8 mouse cellular contexts compared by ENCODE assay signal in genomic region chr19:23134441-23135301, GRCm38 (mm10). TPM values are rescaled to one million over a fixed set of nuclear protein-coding genes. Genes with fewer than 3 reads are reported as not detected.
DNase-seq lines count a peak whose midpoint lies in the region; ATAC-seq and TF ChIP-seq lines count a peak whose summit lies in the region.

No protein-coding gene starts in this region.

- H3K27me3 ChIP-seq in G1E (ENCODE audit: insufficient read depth, low read length): no peaks in the 10 kb centered on the region; the same call in 1 of the 2 replicates
- H3K27me3 ChIP-seq in hindbrain, embryonic 10.5 days (ENCODE audit: insufficient read depth, poor library complexity, severe bottlenecking): peaks cover 86% of the 10 kb centered on the region

- H3K27ac ChIP-seq in hindbrain, embryonic 10.5 days: peak overlapping the region; percentile 79

- DNase-seq in G1E (ENCODE audit: low spot score): peak; percentile 72
- peak; percentile 89 for DNase-seq in cerebellum, adult 8-10 months
- peak; percentile 60 for DNase-seq in hindbrain, embryonic 10.5 days (ENCODE audit: low spot score)
- DNase-seq in layer of hippocampus, postnatal 14 days (ENCODE audit: low spot score in 2 of 2): peak; percentile 85 to 88
- peak; percentile 98 for DNase-seq in lung, postnatal 10 days
- DNase-seq in ovary, postnatal 10 days (ENCODE audit: low spot score): peak; percentile 68
- DNase-seq in thymus, postnatal 14 days: peak; percentile 22

- peaks cover 74% of the 10 kb centered on the region for H3K4me1 ChIP-seq in G1E (ENCODE audit: insufficient read depth, low read depth, low read length)
- H3K4me1 ChIP-seq in hindbrain, embryonic 10.5 days (replicated peaks): peaks cover 39% of the 10 kb centered on the region

- under 1% methylated on average over 47 of the region's 47 CpGs for WGBS in hindbrain, embryonic 10.5 days

- no peaks in the 10 kb centered on the region for H3K9me3 ChIP-seq in G1E (replicated peaks)
- H3K9me3 ChIP-seq in hindbrain, embryonic 10.5 days: no peaks in the 10 kb centered on the region

- peak overlapping the region; percentile 72 for H3K4me3 ChIP-seq in G1E (ENCODE audit: low read depth, low read length)
- peak overlapping the region; percentile 58 for H3K4me3 ChIP-seq in hindbrain, embryonic 10.5 days

- no peaks in the 10 kb centered on the region for H3K36me3 ChIP-seq in G1E (replicated peaks)
- no peaks in the 10 kb centered on the region for H3K36me3 ChIP-seq in hindbrain, embryonic 10.5 days

- ATAC-seq in G1E (ENCODE audit: extremely low read depth, insufficient number of reproducible peaks, low FRiP score, poor library complexity, severe bottlenecking): peak; percentile 40
- ATAC-seq in frontal cortex, adult (ENCODE audit: low TSS enrichment): peak; percentile 44

- TF ChIP-seq CTCF in G1E (IDR thresholded peaks at IDR 0.05; ENCODE audit: low read depth, low read length): no peak

RNA-seq across cellular contexts. Expression of gene Klf9, which starts 6.4 kb away (rescaled TPM):
- total RNA-seq in G1E (2014; fragmentation: Nextera tagmentation) (70.7 and 71.1 TPM in 2 replicates), G1E (2017) (28.7 and 32.4 TPM in 2 replicates)
- 21.1 and 21.2 TPM in 2 replicates for polyA plus RNA-seq in G1E (2012)
- polyA plus RNA-seq in hindbrain, embryonic 10.5 days (2016; fragmentation: Nextera tagmentation; extraction: Ambion mirVana): 1.1 and 1.2 TPM in 2 replicates
- 100 to 1,000 TPM; 185 to 203 TPM for total RNA-seq in layer of hippocampus, postnatal 14 days (2021)

Comparison
In these comparisons a context has a peak if more than half of its experiments do, and no peak if none do; other contexts are left out.
1. Peak in every context shown above with its lines: DNase-seq, ATAC-seq, H3K4me3 ChIP-seq and H3K27ac ChIP-seq.
2. DNase-seq: peak in every context shown above with its lines; median percentile 98 in lung, postnatal 10 days; 89 in cerebellum, adult 8-10 months; 86 in layer of hippocampus, postnatal 14 days; 72 in G1E; 68 in ovary, postnatal 10 days; 60 in hindbrain, embryonic 10.5 days; 22 in thymus, postnatal 14 days.